Mouse (Mus musculus): ENCODE measurements around the gene Cgn.

- TF ChIP-seq CTCF (conservative IDR thresholded peaks at IDR 0.05; ENCODE audit: low read length) (no peak), POU5F1 (IDR thresholded peaks at IDR 0.05; ENCODE audit: borderline replicate concordance, low read length) (no peak)
These were observed 9.4 kb upstream of the Cgn start for GRCm38 (mm10) chr3:94795596-94796140.
